28 mouse cellular contexts compared by ENCODE assay signal in the genomic region with DNA sequence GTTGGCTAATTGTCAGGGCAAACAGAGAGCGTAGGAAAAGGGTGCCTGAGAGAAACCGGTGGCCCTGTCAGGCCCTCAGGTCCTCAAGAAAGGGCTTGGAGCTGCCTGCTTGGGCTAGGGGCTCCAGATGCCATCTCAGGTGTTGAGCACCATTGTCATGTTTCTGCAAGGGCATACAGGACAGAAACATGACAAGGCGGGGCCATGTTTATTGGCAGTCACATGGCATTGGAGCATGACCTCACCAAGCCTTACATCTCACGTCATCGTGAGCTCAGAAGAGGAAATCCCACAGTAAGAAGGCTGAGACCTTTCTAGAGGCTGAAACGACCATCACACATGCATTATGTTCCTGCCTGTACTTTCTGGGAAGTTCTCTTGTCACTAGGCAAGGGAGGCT.
"Had no signal": no experiment of that assay in that cellular context is flagged by ENCODE, and none has a peak within 500 bp of the region (broad histone marks: within the 10 kb centered on the region; RNA-seq: fewer than 3 reads in every experiment).

No protein-coding gene starts in this region.

- H3K27ac ChIP-seq: heart, embryonic 13.5 days; heart, embryonic 15.5 days; hindbrain, embryonic 10.5 days; hindbrain, embryonic 12.5 days; hindbrain, embryonic 13.5 days; hindbrain, embryonic 14.5 days; hindbrain, embryonic 15.5 days; hindbrain, postnatal 0 days; intestine, embryonic 15.5 days; kidney, embryonic 15.5 days; kidney, postnatal 0 days; layer of hippocampus, adult 2 months; left cerebral cortex, adult 2 months had no signal

- H3K27me3 ChIP-seq: heart, embryonic 12.5 days; heart, embryonic 13.5 days; heart, embryonic 15.5 days; hindbrain, embryonic 12.5 days; hindbrain, embryonic 13.5 days; hindbrain, embryonic 15.5 days; intestine, embryonic 15.5 days; kidney, embryonic 15.5 days had no signal

- DNase-seq: heart, postnatal 10 days; heart, postnatal 4 days; kidney, adult 11 months; kidney, adult 18-20 months; kidney, adult 2 months; kidney, adult 8-10 months; kidney, adult 9 months; kidney, postnatal 10 days; kidney, postnatal 14 days; kidney, postnatal 25 days; kidney, postnatal 36 days; kidney, postnatal 4 days; layer of hippocampus, adult 9-11 months; layer of hippocampus, postnatal 36 days had no signal

- H3K4me3 ChIP-seq: heart, embryonic 12.5 days; heart, embryonic 13.5 days; heart, embryonic 15.5 days; hindbrain, embryonic 10.5 days; hindbrain, embryonic 12.5 days; hindbrain, embryonic 13.5 days; hindbrain, embryonic 15.5 days; intestine, embryonic 15.5 days; kidney, embryonic 15.5 days; layer of hippocampus, adult 2 months; left cerebral cortex, adult 2 months had no signal

- H3K9me3 ChIP-seq: heart, embryonic 13.5 days; heart, embryonic 15.5 days; hindbrain, embryonic 12.5 days; hindbrain, embryonic 13.5 days; hindbrain, embryonic 15.5 days; intestine, embryonic 15.5 days; kidney, embryonic 15.5 days had no signal

- H3K36me3 ChIP-seq: heart, embryonic 12.5 days; heart, embryonic 13.5 days; heart, embryonic 15.5 days; hindbrain, embryonic 10.5 days; hindbrain, embryonic 12.5 days; hindbrain, embryonic 13.5 days; hindbrain, embryonic 15.5 days; intestine, embryonic 15.5 days; kidney, embryonic 15.5 days had no signal

- H3K4me1 ChIP-seq: heart, embryonic 15.5 days; hindbrain, embryonic 10.5 days; hindbrain, embryonic 12.5 days; hindbrain, embryonic 13.5 days; hindbrain, embryonic 15.5 days; intestine, embryonic 15.5 days had no signal
